Mouse (Mus musculus): Measurements from ENCODE around the gene Fam102a. TPM values are rescaled to one million over a fixed set of nuclear protein-coding genes. Genes with fewer than 3 reads are reported as not detected.

Gene Fam102a
- polyA plus RNA-seq, 1 experiment = 2.4 TPM

- Histone ChIP-seq H3K79me2 (ENCODE audit: control insufficient read depth, insufficient read depth) (no peaks in the 10 kb centered on the region), H3K36me3 (ENCODE audit: control insufficient read depth, insufficient read depth) (no peaks in the 10 kb centered on the region), H3ac (ENCODE audit: control insufficient read depth, insufficient read length, low read depth) (no peak overlapping the region), H3K4me3 (ENCODE audit: insufficient read depth, poor library complexity, severe bottlenecking) (no peak overlapping the region), H3K79me3 (ENCODE audit: low read depth) (no peaks in the 10 kb centered on the region), H3K27me3 (ENCODE audit: control insufficient read depth, insufficient read depth, insufficient read length) (no peaks in the 10 kb centered on the region)
- TF ChIP-seq USF1 (IDR thresholded peaks at IDR 0.05; ENCODE audit: low read depth) = no peak
- no peak for TF ChIP-seq MYOD1 (IDR thresholded peaks at IDR 0.05; ENCODE audit: control insufficient read depth, insufficient read length, low read depth)
- no peak for TF ChIP-seq MYOG (IDR thresholded peaks at IDR 0.05; ENCODE audit: control insufficient read depth, extremely low read depth, insufficient read length)
- TF ChIP-seq FOSL1 (IDR thresholded peaks at IDR 0.05; ENCODE audit: insufficient read depth, low read length, poor library complexity, severe bottlenecking) = no peak
- no peak for TF ChIP-seq CTCF (IDR thresholded peaks at IDR 0.05; ENCODE audit: control insufficient read depth, insufficient read depth, insufficient read length)
- TF ChIP-seq MAX (IDR thresholded peaks at IDR 0.05) = no peak
- TF ChIP-seq CEBPB (IDR thresholded peaks at IDR 0.05; ENCODE audit: low read depth) = no peak
Observed at GRCm38 (mm10) chr2:32539452-32539981, 4.4 kb downstream of the Fam102a start.

- H3K79me2 ChIP-seq (ENCODE audit: control insufficient read depth, insufficient read depth) = no peaks in the 10 kb centered on the region
Observed at GRCm38 (mm10) chr2:32541333-32541908, 6.3 kb downstream of the Fam102a start.

DNA sequence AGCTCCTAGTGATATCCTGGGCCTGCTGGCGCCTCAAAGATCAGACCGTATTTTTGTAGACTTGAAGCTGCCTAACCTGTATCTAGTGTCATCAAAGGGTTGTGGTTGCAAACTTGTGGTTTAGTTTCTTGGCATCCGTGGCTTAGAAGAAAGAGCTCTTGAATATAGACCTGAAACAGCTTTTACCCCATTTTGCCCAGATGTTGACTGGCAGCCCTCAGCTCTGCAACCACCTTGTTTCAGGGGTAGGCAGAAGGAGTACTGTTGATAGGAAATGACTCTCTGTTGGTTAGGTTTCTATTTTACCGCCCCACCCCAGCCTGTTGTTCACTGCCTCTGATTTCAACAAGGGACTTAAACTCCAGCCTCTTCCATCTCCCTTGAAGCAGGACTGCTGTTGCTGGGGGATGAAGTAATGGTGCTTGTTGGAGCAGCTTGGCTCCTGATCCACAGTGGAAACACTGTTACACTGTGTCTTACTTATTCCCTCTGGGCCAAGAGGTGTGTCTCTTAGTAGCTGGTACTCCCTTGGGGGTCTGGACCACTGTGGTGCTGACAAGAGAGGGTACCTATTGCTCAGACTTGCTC is 6.9 kb downstream of the Fam102a start:
- Histone ChIP-seq H3K36me3 (ENCODE audit: control insufficient read depth, insufficient read depth) (no peaks in the 10 kb centered on the region), H3K79me2 (ENCODE audit: control insufficient read depth, insufficient read depth) (no peaks in the 10 kb centered on the region), H3K4me3 (ENCODE audit: insufficient read depth, poor library complexity, severe bottlenecking) (no peak overlapping the region), H3ac (ENCODE audit: control insufficient read depth, insufficient read length, low read depth) (no peak overlapping the region), H3K79me3 (ENCODE audit: low read depth) (no peaks in the 10 kb centered on the region), H3K27me3 (ENCODE audit: control insufficient read depth, insufficient read depth, insufficient read length) (no peaks in the 10 kb centered on the region)
- TF ChIP-seq USF1 (IDR thresholded peaks at IDR 0.05; ENCODE audit: low read depth) (no peak), FOSL1 (IDR thresholded peaks at IDR 0.05; ENCODE audit: insufficient read depth, low read length, poor library complexity, severe bottlenecking) (no peak), MAX (IDR thresholded peaks at IDR 0.05) (no peak), MYOD1 (IDR thresholded peaks at IDR 0.05; ENCODE audit: control insufficient read depth, insufficient read length, low read depth) (no peak), MYOG (IDR thresholded peaks at IDR 0.05; ENCODE audit: control insufficient read depth, extremely low read depth, insufficient read length) (no peak), CTCF (IDR thresholded peaks at IDR 0.05; ENCODE audit: control insufficient read depth, insufficient read depth, insufficient read length) (no peak)

More at GRCm38 (mm10) chr2:32541333-32541908, 6.3 kb downstream of the Fam102a start:
- Histone ChIP-seq H3K36me3 (ENCODE audit: control insufficient read depth, insufficient read depth) (no peaks in the 10 kb centered on the region), H3K4me3 (ENCODE audit: insufficient read depth, poor library complexity, severe bottlenecking) (no peak overlapping the region), H3K79me3 (ENCODE audit: low read depth) (no peaks in the 10 kb centered on the region), H3K27me3 (ENCODE audit: control insufficient read depth, insufficient read depth, insufficient read length) (no peaks in the 10 kb centered on the region), H3ac (ENCODE audit: control insufficient read depth, insufficient read length, low read depth) (no peak overlapping the region)
- TF ChIP-seq CEBPB (IDR thresholded peaks at IDR 0.05; ENCODE audit: low read depth) = no peak
- no peak for TF ChIP-seq CTCF (IDR thresholded peaks at IDR 0.05; ENCODE audit: control insufficient read depth, insufficient read depth, insufficient read length)
- no peak for TF ChIP-seq FOSL1 (IDR thresholded peaks at IDR 0.05; ENCODE audit: insufficient read depth, low read length, poor library complexity, severe bottlenecking)
- no peak for TF ChIP-seq MYOG (IDR thresholded peaks at IDR 0.05; ENCODE audit: control insufficient read depth, extremely low read depth, insufficient read length)
- TF ChIP-seq USF1 (IDR thresholded peaks at IDR 0.05; ENCODE audit: low read depth) = no peak
- TF ChIP-seq MAX (IDR thresholded peaks at IDR 0.05) = no peak
- no peak for TF ChIP-seq MYOD1 (IDR thresholded peaks at IDR 0.05; ENCODE audit: control insufficient read depth, insufficient read length, low read depth)

GRCm38 (mm10) chr2:32543031-32543449 is 7.9 kb downstream of the Fam102a start:
- no peak overlapping the region for H3ac ChIP-seq (ENCODE audit: control insufficient read depth, insufficient read length, low read depth)
- TF ChIP-seq MYOD1 (IDR thresholded peaks at IDR 0.05; ENCODE audit: control insufficient read depth, insufficient read length, low read depth) = no peak

GRCm38 (mm10) chr2:32546951-32547350 is 11.8 kb downstream of the Fam102a start:
- Histone ChIP-seq H3ac (ENCODE audit: control insufficient read depth, insufficient read length, low read depth) (no peak overlapping the region), H3K36me3 (ENCODE audit: control insufficient read depth, insufficient read depth) (no peaks in the 10 kb centered on the region), H3K27me3 (ENCODE audit: control insufficient read depth, insufficient read depth, insufficient read length) (no peaks in the 10 kb centered on the region), H3K4me3 (ENCODE audit: insufficient read depth, poor library complexity, severe bottlenecking) (no peak overlapping the region), H3K79me2 (ENCODE audit: control insufficient read depth, insufficient read depth) (no peaks in the 10 kb centered on the region), H3K79me3 (ENCODE audit: low read depth) (no peaks in the 10 kb centered on the region)
- TF ChIP-seq CTCF (IDR thresholded peaks at IDR 0.05; ENCODE audit: control insufficient read depth, insufficient read depth, insufficient read length) (no peak), USF1 (IDR thresholded peaks at IDR 0.05; ENCODE audit: low read depth) (no peak), CEBPB (IDR thresholded peaks at IDR 0.05; ENCODE audit: low read depth) (no peak), MYOG (IDR thresholded peaks at IDR 0.05; ENCODE audit: control insufficient read depth, extremely low read depth, insufficient read length) (no peak), FOSL1 (IDR thresholded peaks at IDR 0.05; ENCODE audit: insufficient read depth, low read length, poor library complexity, severe bottlenecking) (no peak), MAX (IDR thresholded peaks at IDR 0.05) (no peak), MYOD1 (IDR thresholded peaks at IDR 0.05; ENCODE audit: control insufficient read depth, insufficient read length, low read depth) (no peak)

More at GRCm38 (mm10) chr2:32543031-32543449, 7.9 kb downstream of the Fam102a start:
- Histone ChIP-seq H3K27me3 (ENCODE audit: control insufficient read depth, insufficient read depth, insufficient read length) (no peaks in the 10 kb centered on the region), H3K36me3 (ENCODE audit: control insufficient read depth, insufficient read depth) (no peaks in the 10 kb centered on the region), H3K79me3 (ENCODE audit: low read depth) (no peaks in the 10 kb centered on the region), H3K4me3 (ENCODE audit: insufficient read depth, poor library complexity, severe bottlenecking) (no peak overlapping the region), H3K79me2 (ENCODE audit: control insufficient read depth, insufficient read depth) (no peaks in the 10 kb centered on the region)
